Mouse (Mus musculus): ENCODE measurements at regions not wholly inside any gene's neighbourhood (a gene's known extent, or its start where the extent isn't known, plus 50 kb on each side); places are given as distances from the start of the nearest gene placed in this dataset.

DNA sequence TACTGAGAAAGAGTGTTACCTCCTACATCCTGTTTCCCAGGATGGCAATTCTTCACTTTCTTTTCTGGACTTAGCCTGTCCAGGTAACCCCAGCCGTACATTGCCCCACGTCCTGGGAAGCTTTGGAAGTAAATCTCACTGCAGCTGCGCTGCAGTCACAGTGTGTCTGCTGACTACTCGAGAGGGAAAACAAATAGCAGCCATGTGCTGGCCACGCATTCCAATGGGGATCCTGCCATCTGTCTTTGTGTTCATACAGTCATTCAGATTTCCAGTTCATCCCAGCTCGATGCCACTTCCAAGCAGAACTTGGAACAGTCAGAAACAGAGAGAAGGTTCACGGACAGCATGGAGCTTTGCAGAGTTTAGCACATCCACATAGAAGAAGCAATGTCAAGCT lies 690.2 kb upstream of the Acvr2a start:
- DNase-seq (ENCODE audit: low read depth, low spot score), result no peak
- Histone ChIP-seq H3K27me3 (ENCODE audit: control insufficient read depth in 1 of 2, insufficient read depth in 2 of 2, low read length in 2 of 2) (no peaks in the 10 kb centered on the region), H3K27ac (ENCODE audit: control insufficient read depth, low read depth, low read length) (no peak overlapping the region), H3K36me3 (ENCODE audit: control insufficient read depth in 1 of 2, insufficient read depth in 2 of 2, low read length in 2 of 2) (no peaks in the 10 kb centered on the region), H3K4me1 (ENCODE audit: control insufficient read depth in 1 of 2, insufficient read depth in 2 of 2, low read length in 2 of 2) (no peaks in the 10 kb centered on the region), H3K79me2 (ENCODE audit: control insufficient read depth, insufficient read depth, low read length, poor library complexity) (no peaks in the 10 kb centered on the region), H3K4me3 (ENCODE audit: control insufficient read depth in 1 of 2, insufficient read depth in 1 of 2, low read depth in 2 of 2, low read length in 2 of 2) (no peak overlapping the region), H3K9me3 (replicated peaks; ENCODE audit: insufficient read depth, low read length) (no peaks in the 10 kb centered on the region), H3K9ac (ENCODE audit: control insufficient read depth, low read depth, low read length, poor library complexity, severe bottlenecking) (no peak overlapping the region)
- no peak for TF ChIP-seq GATA1 (IDR thresholded peaks at IDR 0.05; ENCODE audit: low read depth, low read length)

DNA sequence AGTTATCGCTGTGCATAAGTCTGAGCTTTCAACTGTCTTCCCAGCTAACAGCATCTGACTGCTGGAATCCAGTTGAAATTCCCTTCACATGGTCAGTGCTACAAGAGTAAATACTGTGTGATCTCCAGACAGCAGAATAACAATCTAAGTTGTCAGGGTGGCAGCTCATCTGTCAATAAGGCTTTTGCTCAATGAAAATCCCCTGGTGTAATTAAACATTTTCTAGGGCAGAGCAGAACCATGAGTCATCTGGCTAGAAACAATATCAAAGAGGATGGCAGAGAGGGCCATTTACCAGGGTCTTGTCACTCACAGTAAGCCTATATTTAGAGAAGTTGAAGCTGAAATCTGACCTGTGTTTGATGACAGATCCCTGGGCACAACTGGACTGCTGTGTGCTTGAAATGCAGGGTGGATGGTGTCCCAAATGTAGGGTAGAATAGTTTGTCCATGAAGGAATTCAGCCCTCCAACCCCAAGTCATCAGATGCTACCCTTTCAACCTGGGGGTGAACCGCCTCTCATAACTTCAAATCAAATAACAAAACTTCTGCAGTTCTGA lies 675.8 kb upstream of the Acvr2a start:
- H3K4me3 ChIP-seq (ENCODE audit: control insufficient read depth in 1 of 2, insufficient read depth in 1 of 2, low read depth in 2 of 2, low read length in 2 of 2), result no peak overlapping the region
- no peaks in the 10 kb centered on the region for H3K79me2 ChIP-seq (ENCODE audit: control insufficient read depth, insufficient read depth, low read length, poor library complexity)
- DNase-seq (ENCODE audit: low read depth, low spot score), result no peak
- no peak overlapping the region for H3K27ac ChIP-seq (ENCODE audit: control insufficient read depth, low read depth, low read length)
- no peaks in the 10 kb centered on the region for H3K9me3 ChIP-seq (replicated peaks; ENCODE audit: insufficient read depth, low read length)
- no peak overlapping the region for H3K9ac ChIP-seq (ENCODE audit: control insufficient read depth, low read depth, low read length, poor library complexity, severe bottlenecking)
- no peaks in the 10 kb centered on the region for H3K36me3 ChIP-seq (ENCODE audit: control insufficient read depth in 1 of 2, insufficient read depth in 2 of 2, low read length in 2 of 2)
- TF ChIP-seq HCFC1 (IDR thresholded peaks at IDR 0.05; ENCODE audit: low read depth, low read length) (no peak), RCOR1 (IDR thresholded peaks at IDR 0.05; ENCODE audit: low read depth, low read length) (no peak), TBP (IDR thresholded peaks at IDR 0.05; ENCODE audit: low read depth, low read length) (no peak), UBTF (IDR thresholded peaks at IDR 0.05; ENCODE audit: borderline replicate concordance, insufficient read depth, low read depth, low read length) (no peak), TAL1 (IDR thresholded peaks at IDR 0.05; ENCODE audit: low read length) (no peak), NELFE (IDR thresholded peaks at IDR 0.05; ENCODE audit: low read depth, low read length) (no peak), POLR2A (IDR thresholded peaks at IDR 0.05; ENCODE audit: control insufficient read depth in 1 of 2, insufficient read depth in 1 of 2, low read depth in 1 of 2, low read length in 2 of 2, poor library complexity in 1 of 2) (no peak), BHLHE40 (IDR thresholded peaks at IDR 0.05; ENCODE audit: borderline replicate concordance, low read depth, low read length) (no peak), USF2 (IDR thresholded peaks at IDR 0.05; ENCODE audit: borderline replicate concordance in 1 of 2, insufficient read depth in 1 of 2, low read depth in 1 of 2, low read length in 2 of 2) (no peak), TCF12 (IDR thresholded peaks at IDR 0.05; ENCODE audit: low read depth, low read length) (no peak), MYC (IDR thresholded peaks at IDR 0.05; ENCODE audit: low read depth, low read length) (no peak), POLR2AphosphoS5 (IDR thresholded peaks at IDR 0.05; ENCODE audit: borderline replicate concordance, low read depth, low read length) (no peak), MEF2A (IDR thresholded peaks at IDR 0.05; ENCODE audit: extremely low read depth, insufficient replicate concordance, low read depth, low read length, poor library complexity, severe bottlenecking) (no peak), RAD21 (IDR thresholded peaks at IDR 0.05; ENCODE audit: low read depth, low read length) (no peak), NRF1 (IDR thresholded peaks at IDR 0.05; ENCODE audit: insufficient read depth, low read depth, low read length, poor library complexity, severe bottlenecking) (no peak), SMC3 (IDR thresholded peaks at IDR 0.05; ENCODE audit: low read depth, low read length) (no peak), GATA1 (IDR thresholded peaks at IDR 0.05; ENCODE audit: low read depth, low read length) (no peak)
- H3K4me1 ChIP-seq (ENCODE audit: control insufficient read depth in 1 of 2, insufficient read depth in 2 of 2, low read length in 2 of 2), result no peaks in the 10 kb centered on the region
- no peaks in the 10 kb centered on the region for H3K27me3 ChIP-seq (ENCODE audit: control insufficient read depth in 1 of 2, insufficient read depth in 2 of 2, low read length in 2 of 2)

All from MEL (cell line).